Mouse (Mus musculus) olfactory bulb, adult 2 months (tissue): ENCODE results near the gene Lhx1.

Experiments
- CTCF ChIP-seq: fragments of 200-500 bp; IDR thresholded peaks from 2 replicates; pipeline ENCODE4 v1.5.1; 2012; ENCODE audit warnings: low read depth, mild to moderate bottlenecking, low read length, moderate library complexity; ENCODE audit not compliant: insufficient read depth
- POLR2A ChIP-seq: fragments of 200-500 bp; IDR thresholded peaks from 2 replicates; pipeline ENCODE4 v1.6.1; 2012; ENCODE audit warnings: mild to moderate bottlenecking, low read depth, low read length, moderate library complexity; ENCODE audit not compliant: insufficient read depth

GRCm38 (mm10) chr11:84520269-84521070 is 4.9 kb downstream of the Lhx1 start:
- no peak for TF ChIP-seq POLR2A
- TF ChIP-seq CTCF: no peak
